9 mouse cellular contexts compared by ENCODE assay signal in the genomic region with DNA sequence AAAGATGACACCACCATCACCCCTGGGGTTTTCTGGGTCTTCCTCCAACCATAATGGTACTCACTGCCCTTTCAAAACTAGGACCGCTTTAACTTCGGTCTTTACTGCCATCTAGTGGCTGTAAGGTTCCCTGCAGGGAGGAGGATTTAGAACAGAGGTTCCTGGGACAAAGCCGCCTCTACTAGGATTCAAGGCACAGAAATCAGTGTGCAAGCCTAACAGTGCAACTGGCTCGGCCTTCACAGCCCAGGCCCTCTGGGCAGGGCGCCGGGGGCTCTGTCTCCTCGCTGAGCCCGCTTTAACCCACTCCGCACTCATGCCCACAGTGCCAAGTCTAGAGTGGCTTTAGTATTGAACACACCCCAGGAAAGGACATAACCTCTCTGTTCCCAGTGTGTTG. TPM values are rescaled to one million over a fixed set of nuclear protein-coding genes. Genes with fewer than 3 reads are reported as not detected.
A peak's percentile ranks its signal among the peaks of the same experiment; 100 is the strongest.
DNase-seq lines count a peak whose midpoint lies in the region; ATAC-seq and TF ChIP-seq lines count a peak whose summit lies in the region.
"Had no signal": no experiment of that assay in that cellular context is flagged by ENCODE, and none has a peak within 500 bp of the region (broad histone marks: within the 10 kb centered on the region; RNA-seq: fewer than 3 reads in every experiment).

No protein-coding gene starts in this region.

- peak overlapping the region; percentile 68; the same call in 1 of the 2 replicates for H3K27ac ChIP-seq in forebrain, embryonic 13.5 days
- H3K27ac ChIP-seq in hindbrain, embryonic 15.5 days (replicated peaks) = peak overlapping the region; percentile 64
- peak overlapping the region; percentile 50 for H3K27ac ChIP-seq in midbrain, embryonic 12.5 days (replicated peaks)
- no peak overlapping the region for H3K27ac ChIP-seq in small intestine, adult 2 months (ENCODE audit: insufficient read depth, low read depth, low read length)
- H3K27ac ChIP-seq: liver, embryonic 13.5 days had no signal

- H3K9ac ChIP-seq in forebrain, embryonic 13.5 days = 0 out of 2 replicates have a peak overlapping the region, but pooled peaks have one; percentile 35
- H3K9ac ChIP-seq in hindbrain, embryonic 15.5 days = peak overlapping the region; percentile 37; the same call in 1 of the 2 replicates
- 0 out of 2 replicates have a peak overlapping the region, but pooled peaks have one; percentile 41 for H3K9ac ChIP-seq in midbrain, embryonic 12.5 days (replicated peaks)
- H3K9ac ChIP-seq: liver, embryonic 13.5 days had no signal

- H3K4me2 ChIP-seq in forebrain, embryonic 13.5 days = no peak overlapping the region
- H3K4me2 ChIP-seq in hindbrain, embryonic 15.5 days = peak overlapping the region; percentile 15; the same call in 1 of the 2 replicates
- H3K4me2 ChIP-seq in midbrain, embryonic 12.5 days (replicated peaks) = no peak overlapping the region
- H3K4me2 ChIP-seq: liver, embryonic 13.5 days had no signal

- ATAC-seq in cerebellum, adult (ENCODE audit: insufficient number of reproducible peaks, low FRiP score, low TSS enrichment) = peak; percentile 45; the same call in 1 of the 2 replicates
- ATAC-seq in forebrain, embryonic 13.5 days = peak; percentile 60
- peak; percentile 69 for ATAC-seq in hindbrain, embryonic 15.5 days (ENCODE audit: low FRiP score, low read depth)
- peak; percentile 51 for ATAC-seq in midbrain, embryonic 12.5 days (ENCODE audit: low FRiP score, low read depth)

- peak; percentile 50; the same call in 1 of the 2 replicates for TF ChIP-seq CTCF in small intestine, adult 2 months (IDR thresholded peaks at IDR 0.05; ENCODE audit: extremely low read depth, insufficient read length, insufficient replicate concordance, low read depth, low read length)

- H3K27me3 ChIP-seq in forebrain, embryonic 13.5 days = peaks cover 4% of the 10 kb centered on the region; the same call in 1 of the 2 replicates
- no peaks in the 10 kb centered on the region for H3K27me3 ChIP-seq in hindbrain, embryonic 15.5 days
- no peaks in the 10 kb centered on the region for H3K27me3 ChIP-seq in midbrain, embryonic 12.5 days
- no peaks in the 10 kb centered on the region for H3K27me3 ChIP-seq in small intestine, adult 2 months (ENCODE audit: control insufficient read depth, insufficient read depth, low read length)

- TF ChIP-seq POLR2A in small intestine, adult 2 months (IDR thresholded peaks at IDR 0.05; ENCODE audit: low read depth, low read length) = no peak

- no peaks in the 10 kb centered on the region for H3K9me3 ChIP-seq in forebrain, embryonic 13.5 days (replicated peaks)
- H3K9me3 ChIP-seq in hindbrain, embryonic 15.5 days = no peaks in the 10 kb centered on the region
- H3K9me3 ChIP-seq in midbrain, embryonic 12.5 days = no peaks in the 10 kb centered on the region
- H3K9me3 ChIP-seq: liver, embryonic 13.5 days had no signal

- 13% methylated on average over 9 of the region's 9 CpGs for WGBS in forebrain, embryonic 13.5 days
- 10% methylated on average over 9 of the region's 9 CpGs for WGBS in hindbrain, embryonic 15.5 days
- WGBS in midbrain, embryonic 12.5 days = 13% methylated on average over 9 of the region's 9 CpGs
- 12% methylated on average over 9 of the region's 9 CpGs for WGBS in small intestine, adult 2 months

- peak; percentile 79 for DNase-seq in gastrocnemius, adult 18-20 months (ENCODE audit: low spot score)
- no peak for DNase-seq in gastrocnemius, postnatal 25 days
- DNase-seq in layer of hippocampus, postnatal 36 days = peak; percentile 59 to 74
- DNase-seq: liver, embryonic 13.5 days had no signal

- H3K36me3 ChIP-seq in forebrain, embryonic 13.5 days (ENCODE audit: poor library complexity, severe bottlenecking) = no peaks in the 10 kb centered on the region
- no peaks in the 10 kb centered on the region for H3K36me3 ChIP-seq in hindbrain, embryonic 15.5 days
- no peaks in the 10 kb centered on the region for H3K36me3 ChIP-seq in midbrain, embryonic 12.5 days
- no peaks in the 10 kb centered on the region for H3K36me3 ChIP-seq in small intestine, adult 2 months (ENCODE audit: control insufficient read depth, insufficient read depth, low read length)
- H3K36me3 ChIP-seq: liver, embryonic 13.5 days had no signal

- H3K4me3 ChIP-seq in forebrain, embryonic 13.5 days = no peak overlapping the region
- no peak overlapping the region for H3K4me3 ChIP-seq in hindbrain, embryonic 15.5 days
- H3K4me3 ChIP-seq in midbrain, embryonic 12.5 days = no peak overlapping the region
- no peak overlapping the region for H3K4me3 ChIP-seq in small intestine, adult 2 months (ENCODE audit: low read depth, low read length)
- H3K4me3 ChIP-seq: liver, embryonic 13.5 days had no signal

- H3K4me1 ChIP-seq in forebrain, embryonic 13.5 days = peaks cover 29% of the 10 kb centered on the region
- H3K4me1 ChIP-seq in hindbrain, embryonic 15.5 days (replicated peaks) = peaks cover 29% of the 10 kb centered on the region
- H3K4me1 ChIP-seq in midbrain, embryonic 12.5 days = peaks cover 17% of the 10 kb centered on the region
- H3K4me1 ChIP-seq in small intestine, adult 2 months (ENCODE audit: control insufficient read depth, insufficient read depth, insufficient read length, low read length) = peaks cover 4% of the 10 kb centered on the region

RNA-seq across cellular contexts. Expression of gene Sec14l1, which starts 58.0 kb away (rescaled TPM):
- 10 to 100 TPM; 52.1 to 53.3 TPM for total RNA-seq in gastrocnemius, adult 18-20 months (2021)
- 10 to 100 TPM; 40.7 to 45.1 TPM for total RNA-seq in gastrocnemius, postnatal 25 days (2021)
- polyA plus RNA-seq in forebrain, embryonic 13.5 days (2015; fragmentation: Nextera tagmentation; extraction: Ambion mirVana) = 60.3 and 62.1 TPM in 2 replicates
- 57.2 and 63.0 TPM in 2 replicates for polyA plus RNA-seq in hindbrain, embryonic 15.5 days (2015; fragmentation: Nextera tagmentation; extraction: Ambion mirVana)
- total RNA-seq in layer of hippocampus, postnatal 36 days (2021) = 100 to 1,000 TPM; 227 to 241 TPM
- 63.7 and 68.9 TPM in 2 replicates for polyA plus RNA-seq in midbrain, embryonic 12.5 days (2016; fragmentation: Nextera tagmentation; extraction: Ambion mirVana)
- 32.6 and 49.2 TPM in 2 replicates for polyA plus RNA-seq in small intestine, adult 2 months (2012; rRNA removed)
